In genomic region chr3:115801581-115802200, GRCm38 (mm10) we compare ENCODE assay signal across 12 mouse cellular contexts.
DNase-seq lines count a peak whose midpoint lies in the region; ATAC-seq and TF ChIP-seq lines count a peak whose summit lies in the region.
"Had no signal": no experiment of that assay in that cellular context is flagged by ENCODE, and none has a peak within 500 bp of the region (broad histone marks: within the 10 kb centered on the region; RNA-seq: fewer than 3 reads in every experiment).

No protein-coding gene starts in this region.

- H3K9ac ChIP-seq in liver, embryonic 13.5 days = no peak overlapping the region
- H3K9ac ChIP-seq in liver, embryonic 11.5 days (ENCODE audit: low read depth, low read length) = no peak overlapping the region
- H3K9ac ChIP-seq: hindbrain, embryonic 12.5 days had no signal

- ATAC-seq in liver, embryonic 13.5 days (ENCODE audit: low read depth) = 0 out of 2 replicates have a peak, but pooled peaks have one; percentile 14
- no peak for ATAC-seq in liver, embryonic 11.5 days (replicated peaks; ENCODE audit: low FRiP score)
- peak; percentile 43 for ATAC-seq in common myeloid progenitor, adult 5-6 weeks (replicated peaks; ENCODE audit: low read depth, poor library complexity, severe bottlenecking)

- H3K27me3 ChIP-seq in liver, embryonic 13.5 days = no peaks in the 10 kb centered on the region
- H3K27me3 ChIP-seq in liver, embryonic 11.5 days (replicated peaks; ENCODE audit: control insufficient read depth, insufficient read depth, low read length) = no peaks in the 10 kb centered on the region
- H3K27me3 ChIP-seq in embryonic facial prominence, embryonic 10.5 days (replicated peaks; ENCODE audit: low read depth, poor library complexity, severe bottlenecking) = no peaks in the 10 kb centered on the region
- H3K27me3 ChIP-seq: hindbrain, embryonic 12.5 days; megakaryocyte, embryonic 14.5 days had no signal

- no peaks in the 10 kb centered on the region for H3K36me3 ChIP-seq in liver, embryonic 13.5 days
- no peaks in the 10 kb centered on the region for H3K36me3 ChIP-seq in liver, embryonic 11.5 days (ENCODE audit: control insufficient read depth, insufficient read depth, low read length)
- H3K36me3 ChIP-seq in embryonic facial prominence, embryonic 10.5 days (replicated peaks) = no peaks in the 10 kb centered on the region
- H3K36me3 ChIP-seq: hindbrain, embryonic 12.5 days had no signal

- no peaks in the 10 kb centered on the region for H3K9me3 ChIP-seq in liver, embryonic 13.5 days (replicated peaks)
- H3K9me3 ChIP-seq in liver, embryonic 11.5 days (ENCODE audit: control insufficient read depth, low read length) = no peaks in the 10 kb centered on the region
- H3K9me3 ChIP-seq in embryonic facial prominence, embryonic 10.5 days = no peaks in the 10 kb centered on the region
- H3K9me3 ChIP-seq: hindbrain, embryonic 12.5 days; megakaryocyte, embryonic 14.5 days had no signal

- peaks cover 25% of the 10 kb centered on the region for H3K4me1 ChIP-seq in liver, embryonic 13.5 days (replicated peaks)
- peaks cover 19% of the 10 kb centered on the region for H3K4me1 ChIP-seq in liver, embryonic 11.5 days (replicated peaks; ENCODE audit: control insufficient read depth, insufficient read depth, low read length)
- no peaks in the 10 kb centered on the region for H3K4me1 ChIP-seq in embryonic facial prominence, embryonic 10.5 days
- H3K4me1 ChIP-seq: hindbrain, embryonic 12.5 days had no signal

- H3K4me2 ChIP-seq in liver, embryonic 13.5 days = no peak overlapping the region
- H3K4me2 ChIP-seq in liver, embryonic 11.5 days = no peak overlapping the region
- H3K4me2 ChIP-seq: hindbrain, embryonic 12.5 days had no signal

- H3K4me3 ChIP-seq in gastrocnemius, adult 2 months = no peak overlapping the region
- no peak overlapping the region for H3K4me3 ChIP-seq in liver, embryonic 13.5 days (replicated peaks)
- H3K4me3 ChIP-seq in liver, embryonic 11.5 days (ENCODE audit: low read depth, low read length) = no peak overlapping the region
- no peak overlapping the region for H3K4me3 ChIP-seq in embryonic facial prominence, embryonic 10.5 days
- H3K4me3 ChIP-seq: hindbrain, embryonic 12.5 days had no signal

- no peak for TF ChIP-seq CTCF in gastrocnemius, adult 2 months (IDR thresholded peaks at IDR 0.05)

- peak overlapping the region; percentile 69; the same call in 1 of the 2 replicates for H3K27ac ChIP-seq in gastrocnemius, adult 2 months
- no peak overlapping the region for H3K27ac ChIP-seq in liver, embryonic 13.5 days
- H3K27ac ChIP-seq in liver, embryonic 11.5 days (ENCODE audit: low read depth, low read length) = no peak overlapping the region
- no peak overlapping the region for H3K27ac ChIP-seq in embryonic facial prominence, embryonic 10.5 days (replicated peaks)
- H3K27ac ChIP-seq: hindbrain, embryonic 12.5 days had no signal

- WGBS in liver, embryonic 13.5 days (ENCODE audit: insufficient replicate concordance) = 36% methylated on average over 5 of the region's 5 CpGs
- 55% methylated on average over 5 of the region's 5 CpGs for WGBS in liver, embryonic 11.5 days
- WGBS in embryonic facial prominence, embryonic 10.5 days = 80% methylated on average over 5 of the region's 5 CpGs

- DNase-seq in gastrocnemius, adult 2 months = no peak
- DNase-seq in gastrocnemius, postnatal 25 days = no peak
- DNase-seq in liver, embryonic 13.5 days = no peak
- DNase-seq in liver, embryonic 11.5 days (ENCODE audit: low spot score) = no peak
- peak; percentile 77 to 84 for DNase-seq in spleen, postnatal 36 days (ENCODE audit: low spot score in 2 of 2)
- no peak for DNase-seq in embryonic facial prominence, embryonic 10.5 days (ENCODE audit: low spot score)
- no peak for DNase-seq in adrenal gland, postnatal 14 days
- DNase-seq: adrenal gland, postnatal 10 days; kidney, postnatal 10 days had no signal

- intact Hi-C loops in gastrocnemius, adult 2 months (cut with DNase I) = no loop called here

Comparison
In these comparisons a context has a peak if more than half of its experiments do, and no peak if none do; other contexts are left out.
1. DNase-seq: peak in spleen, postnatal 36 days (2 of 2); none in gastrocnemius, adult 2 months (single experiment), gastrocnemius, postnatal 25 days (single experiment), liver, embryonic 13.5 days (single experiment), liver, embryonic 11.5 days (single experiment), embryonic facial prominence, embryonic 10.5 days (single experiment) and adrenal gland, postnatal 14 days (single experiment).